Mouse (Mus musculus): ENCODE data around the gene Olfr194.
"Not testable (repeated sequence)": the region's sequence is repeated elsewhere in the genome, so short reads cannot be mapped to it uniquely, and the experiment has no call there.

Gene Olfr194

GRCm38 (mm10) chr16:59120969-59121368, at the start of gene Olfr194:
Gene Olfr194, minus strand, starts transcription at chr16:59121069.
- DNase-seq = no peak

GRCm38 (mm10) chr16:59170354-59170753, 49.5 kb upstream of the Olfr194 start, which contains the start of gene Olfr196:
Gene Olfr196, minus strand, starts transcription at chr16:59170454.
- no peak for DNase-seq

- DNase-seq = no peak
Observed at GRCm38 (mm10) chr16:59151996-59152395, 31.1 kb upstream of the Olfr194 start.

GRCm38 (mm10) chr16:59146746-59147145, 25.9 kb upstream of the Olfr194 start, which contains the start of gene Olfr195:
Gene Olfr195, plus strand, starts transcription at chr16:59147046.
- no peak for DNase-seq

GRCm38 (mm10) chr16:59141105-59141504, 20.2 kb upstream of the Olfr194 start:
- DNase-seq = peak in 1 of 2 experiments; percentile 0

GRCm38 (mm10) chr16:59130740-59131139, 9.9 kb upstream of the Olfr194 start:
- no peak for DNase-seq

GRCm38 (mm10) chr16:59111781-59112180, 9.1 kb downstream of the Olfr194 start, which contains the start of gene Olfr193:
Gene Olfr193, minus strand, starts transcription at chr16:59111881.
- no peak for DNase-seq

- DNase-seq = not testable (repeated sequence)
Observed at GRCm38 (mm10) chr16:59108522-59108921, 12.3 kb downstream of the Olfr194 start.

GRCm38 (mm10) chr16:59105312-59105711, 15.6 kb downstream of the Olfr194 start:
- DNase-seq = no peak

- DNase-seq = not testable (repeated sequence)
Observed at GRCm38 (mm10) chr16:59089722-59090121, 31.1 kb downstream of the Olfr194 start, which contains the start of gene Olfr191. Gene Olfr191, minus strand, starts transcription at chr16:59089822.

GRCm38 (mm10) chr16:59081113-59081512, 39.8 kb downstream of the Olfr194 start:
- not testable (repeated sequence) for DNase-seq

GRCm38 (mm10) chr16:59077905-59078304, 43.0 kb downstream of the Olfr194 start, which contains the start of gene Olfr190:
Gene Olfr190, minus strand, starts transcription at chr16:59078005.
- no peak for DNase-seq

GRCm38 (mm10) chr16:59073520-59073919, 47.3 kb downstream of the Olfr194 start:
- DNase-seq = no peak

GRCm38 (mm10) chr16:59071755-59072154, 49.1 kb downstream of the Olfr194 start:
- no peak for DNase-seq

All from kidney, postnatal 36 days (tissue).